Comparison of ENCODE assay signal across 8 mouse cellular contexts in genomic region chr19:32344738-32345121, GRCm38 (mm10). TPM values are rescaled to one million over a fixed set of nuclear protein-coding genes. Genes with fewer than 3 reads are reported as not detected.
DNase-seq lines count a peak whose midpoint lies in the region; ATAC-seq and TF ChIP-seq lines count a peak whose summit lies in the region.

No protein-coding gene starts in this region.

- H3K27ac ChIP-seq in neural tube, embryonic 11.5 days (ENCODE audit: low read depth, low read length): no peak overlapping the region
- H3K27ac ChIP-seq in forebrain, postnatal 0 days (ENCODE audit: low read depth, low read length): no peak overlapping the region
- no peak overlapping the region for H3K27ac ChIP-seq in stomach, embryonic 15.5 days

- 0 out of 2 replicates have a peak, but pooled peaks have one; percentile 21 for ATAC-seq in neural tube, embryonic 11.5 days (ENCODE audit: insufficient read depth, low FRiP score, low TSS enrichment)
- ATAC-seq in forebrain, postnatal 0 days: peak; percentile 68
- no peak for ATAC-seq in stomach, embryonic 15.5 days (ENCODE audit: insufficient read depth, low FRiP score, low read depth)

- no peak overlapping the region for H3K4me2 ChIP-seq in neural tube, embryonic 11.5 days (ENCODE audit: low read depth)
- peak overlapping the region; percentile 48 for H3K4me2 ChIP-seq in forebrain, postnatal 0 days (ENCODE audit: low read depth)
- H3K4me2 ChIP-seq in stomach, embryonic 15.5 days: peak overlapping the region; percentile 10

- no peak for TF ChIP-seq CTCF in forebrain, postnatal 0 days (IDR thresholded peaks at IDR 0.05; ENCODE audit: low read depth)

- H3K36me3 ChIP-seq in neural tube, embryonic 11.5 days (ENCODE audit: control insufficient read depth, insufficient read depth, low read length): no peaks in the 10 kb centered on the region
- no peaks in the 10 kb centered on the region for H3K36me3 ChIP-seq in forebrain, postnatal 0 days (ENCODE audit: insufficient read depth)
- H3K36me3 ChIP-seq in stomach, embryonic 15.5 days: no peaks in the 10 kb centered on the region

- no peak overlapping the region for H3K4me3 ChIP-seq in neural tube, embryonic 11.5 days (ENCODE audit: low read depth, low read length)
- peak overlapping the region; percentile 29 for H3K4me3 ChIP-seq in forebrain, postnatal 0 days (ENCODE audit: low read depth, low read length)
- no peak overlapping the region for H3K4me3 ChIP-seq in stomach, embryonic 15.5 days (replicated peaks)

- H3K27me3 ChIP-seq in neural tube, embryonic 11.5 days (ENCODE audit: control insufficient read depth, insufficient read depth, low read length): no peaks in the 10 kb centered on the region
- no peaks in the 10 kb centered on the region for H3K27me3 ChIP-seq in forebrain, postnatal 0 days (ENCODE audit: insufficient read depth, low read length)
- no peaks in the 10 kb centered on the region for H3K27me3 ChIP-seq in stomach, embryonic 15.5 days (replicated peaks)

- 12% methylated on average over 4 of the region's 4 CpGs for WGBS in neural tube, embryonic 11.5 days
- 21% methylated on average over 4 of the region's 4 CpGs for whole genome bisulfite sequencing in forebrain, postnatal 0 days
- 26% methylated on average over 4 of the region's 4 CpGs for WGBS in stomach, embryonic 15.5 days

- no peak for DNase-seq in neural tube, embryonic 11.5 days (ENCODE audit: low spot score)
- no peak for DNase-seq in neural tube, embryonic 10.5 days (ENCODE audit: extremely low spot score, low spot score)
- no peak for DNase-seq in forebrain, postnatal 0 days
- DNase-seq in kidney, postnatal 4 days: peak; percentile 63 to 70
- no peak for DNase-seq in cerebellum, adult 9-11 months
- DNase-seq in lung, adult 18-20 months: no peak
- DNase-seq in spleen, postnatal 4 days (ENCODE audit: low spot score in 2 of 2): no peak

- no peak overlapping the region for H3K9ac ChIP-seq in neural tube, embryonic 11.5 days (ENCODE audit: low read length)
- no peak overlapping the region for H3K9ac ChIP-seq in forebrain, postnatal 0 days
- H3K9ac ChIP-seq in stomach, embryonic 15.5 days: no peak overlapping the region

- H3K4me1 ChIP-seq in neural tube, embryonic 11.5 days (ENCODE audit: control insufficient read depth, insufficient read depth, low read length): peaks cover 8% of the 10 kb centered on the region
- H3K4me1 ChIP-seq in forebrain, postnatal 0 days (ENCODE audit: insufficient read depth): peaks cover 13% of the 10 kb centered on the region; the same call in 1 of the 2 replicates
- H3K4me1 ChIP-seq in stomach, embryonic 15.5 days: peaks cover 47% of the 10 kb centered on the region

- H3K9me3 ChIP-seq in neural tube, embryonic 11.5 days (ENCODE audit: control insufficient read depth, low read length): no peaks in the 10 kb centered on the region
- no peaks in the 10 kb centered on the region for H3K9me3 ChIP-seq in forebrain, postnatal 0 days (ENCODE audit: low read length)
- H3K9me3 ChIP-seq in stomach, embryonic 15.5 days: no peaks in the 10 kb centered on the region

RNA-seq across cellular contexts. Expression of gene Sgms1, which starts 44.8 kb away (rescaled TPM):
- polyA plus RNA-seq in neural tube, embryonic 11.5 days (2014; fragmentation: Nextera tagmentation; extraction: Ambion mirVana): 11.0 and 14.1 TPM in 2 replicates
- total RNA-seq in forebrain, postnatal 0 days (2014; rRNA removed): 24.3 and 27.2 TPM in 2 replicates
- polyA plus RNA-seq in forebrain, postnatal 0 days (2015; fragmentation: Nextera tagmentation; extraction: Ambion mirVana): 8.2 and 17.0 TPM in 2 replicates
- 43.0 and 43.3 TPM in 2 replicates for polyA plus RNA-seq in stomach, embryonic 15.5 days (2015; fragmentation: Nextera tagmentation; extraction: Ambion mirVana)

Comparison
In these comparisons a context has a peak if more than half of its experiments do, and no peak if none do; other contexts are left out.
1. DNase-seq: peak in kidney, postnatal 4 days (2 of 2); none in neural tube, embryonic 11.5 days (single experiment), neural tube, embryonic 10.5 days (single experiment), forebrain, postnatal 0 days (single experiment), cerebellum, adult 9-11 months (single experiment), lung, adult 18-20 months (0 of 2) and spleen, postnatal 4 days (0 of 2).